Mouse (Mus musculus) embryonic facial prominence, embryonic 13.5 days (tissue): ENCODE results near the gene Rnpc3. TPM values are rescaled to one million over a fixed set of nuclear protein-coding genes. Genes with fewer than 3 reads are reported as not detected.

Experiments used
- ATAC-seq: fragments of 200-750 bp; cut with Nextera tagmentation; 2 replicates; pipeline ENCODE4 v1.8.0; 2017; ENCODE audit warnings: low read depth; ENCODE audit not compliant: insufficient number of reproducible peaks, insufficient read depth, low FRiP score, low TSS enrichment
- H3K27ac ChIP-seq: fragments of 300-500 bp; sonication (generic); 2 replicates; pipeline ENCODE4 v1.5.1; 2015; ENCODE audit warnings: moderate library complexity, mild to moderate bottlenecking, inconsistent platforms
- H3K27me3 ChIP-seq: fragments of 300-500 bp; sonication (generic); 2 replicates; pipeline ENCODE4 v1.6.1; 2015; ENCODE audit warnings: mild to moderate bottlenecking, inconsistent platforms
- H3K36me3 ChIP-seq: fragments of 300-500 bp; sonication (generic); 2 replicates; pipeline ENCODE4 v1.6.1; 2015; ENCODE audit warnings: mild to moderate bottlenecking, inconsistent platforms
- H3K4me1 ChIP-seq: fragments of 300-500 bp; sonication (generic); 2 replicates; pipeline ENCODE4 v1.6.1; 2015; ENCODE audit warnings: inconsistent platforms
- H3K4me2 ChIP-seq: fragments of 300-500 bp; sonication (generic); 2 replicates; pipeline ENCODE4 v1.6.1; 2015; ENCODE audit warnings: moderate library complexity, mild to moderate bottlenecking, inconsistent platforms
- H3K4me3 ChIP-seq: fragments of 300-500 bp; sonication (generic); 2 replicates; pipeline ENCODE4 v1.5.1; 2015; ENCODE audit warnings: mild to moderate bottlenecking, inconsistent platforms
- H3K9ac ChIP-seq: fragments of 300-500 bp; sonication (generic); 2 replicates; pipeline ENCODE4 v1.6.1; 2015; ENCODE audit warnings: mild to moderate bottlenecking, inconsistent platforms
- H3K9me3 ChIP-seq: fragments of 300-500 bp; sonication (generic); 2 replicates; pipeline ENCODE4 v1.6.1; 2016; ENCODE audit warnings: inconsistent platforms
- WGBS: fragments of 180-500 bp; shearing (Covaris S2); methylation state at CpG from one replicate; pipeline ENCODE4 v1.1.7; 2015; ENCODE audit warnings: mixed read lengths; 5-methylcytosine and 5-hydroxymethylcytosine counted together
- polyA plus RNA-seq: library from polyadenylated mRNA; unstranded; fragments of >200 nt; fragmentation: Nextera tagmentation; extraction: Ambion mirVana; gene quantifications from 2 replicates; pipeline ENCODE4 v1.2.1, GENCODE M21; 2015

Rnpc3 gene
- polyA plus RNA-seq, 1 experiment from 2014 or later = 42.9 TPM

- Histone ChIP-seq H3K9me3 (0 out of 2 replicates have a peak, but pooled peaks cover 3% of the 10 kb centered on the region), H3K4me1 (no peaks in the 10 kb centered on the region), H3K4me2 (no peak overlapping the region), H3K9ac (no peak overlapping the region), H3K4me3 (no peak overlapping the region), H3K36me3 (no peaks in the 10 kb centered on the region), H3K27me3 (no peaks in the 10 kb centered on the region), H3K27ac (no peak overlapping the region)
- 71% methylated on average over 3 of the region's 3 CpGs for WGBS
- no peak for ATAC-seq
Measured at GRCm38 (mm10) chr3:113572158-113572557, 57.8 kb downstream of the Rnpc3 start.

Other genes starting within 250 kb of the Rnpc3 start
- gene Amy2a1, start 97.7 kb downstream of the Rnpc3 start, polyA plus RNA-seq = 1.6 TPM in 1 of 2 replicates, not detected in the other
- gene Amy1, start 23.4 kb downstream of the Rnpc3 start, polyA plus RNA-seq = 1.1 TPM in 2 replicates